Mouse (Mus musculus): ENCODE measurements at regions not wholly inside any gene's neighbourhood (a gene's known extent, or its start where the extent isn't known, plus 50 kb on each side); places are given as distances from the start of the nearest gene placed in this dataset.

- no peak for DNase-seq
Measured at GRCm38 (mm10) chr1:77082410-77082809, 432.5 kb downstream of the Epha4 start.

- DNase-seq: no peak
Measured at GRCm38 (mm10) chr1:77093551-77093950, 421.3 kb downstream of the Epha4 start.

GRCm38 (mm10) chr1:77101726-77102272 is 413.1 kb downstream of the Epha4 start:
- DNase-seq: no peak

DNA sequence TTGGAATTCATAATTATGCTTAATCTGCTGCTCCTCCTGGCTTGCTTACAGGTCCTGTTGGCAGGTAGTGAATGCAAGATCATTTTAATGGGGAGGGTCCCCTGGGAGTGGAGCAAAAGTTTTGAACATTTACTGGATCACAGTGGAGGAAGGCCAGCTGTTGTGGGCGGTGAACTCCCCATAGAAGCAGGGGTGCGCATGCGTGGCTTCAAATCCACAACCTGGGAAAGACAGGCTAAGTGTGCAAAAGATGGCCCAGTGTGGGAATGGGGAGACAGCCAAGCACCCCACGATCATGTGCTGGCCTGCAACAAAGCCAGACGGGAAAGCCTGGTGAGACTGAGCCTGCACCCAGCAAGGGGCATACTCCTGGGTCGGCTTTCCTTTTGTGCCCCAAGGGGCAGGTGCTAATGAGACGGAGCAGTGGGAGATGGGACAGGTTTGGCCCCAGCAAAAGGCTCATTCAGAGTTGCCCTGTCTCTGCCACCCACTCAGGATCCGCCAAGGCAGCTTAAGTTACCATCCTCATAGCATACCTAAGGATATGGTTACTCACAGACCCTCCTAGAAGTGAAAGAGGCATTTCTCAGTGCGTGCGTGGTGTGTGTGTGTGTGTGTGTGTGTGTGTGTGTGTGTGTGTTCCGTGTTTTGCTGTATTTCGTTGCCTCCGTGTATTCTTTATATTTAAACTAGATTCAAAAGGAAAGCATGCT is 412.3 kb downstream of the Epha4 start:
- DNase-seq: peak in 1 of 2 experiments; percentile 31

DNA sequence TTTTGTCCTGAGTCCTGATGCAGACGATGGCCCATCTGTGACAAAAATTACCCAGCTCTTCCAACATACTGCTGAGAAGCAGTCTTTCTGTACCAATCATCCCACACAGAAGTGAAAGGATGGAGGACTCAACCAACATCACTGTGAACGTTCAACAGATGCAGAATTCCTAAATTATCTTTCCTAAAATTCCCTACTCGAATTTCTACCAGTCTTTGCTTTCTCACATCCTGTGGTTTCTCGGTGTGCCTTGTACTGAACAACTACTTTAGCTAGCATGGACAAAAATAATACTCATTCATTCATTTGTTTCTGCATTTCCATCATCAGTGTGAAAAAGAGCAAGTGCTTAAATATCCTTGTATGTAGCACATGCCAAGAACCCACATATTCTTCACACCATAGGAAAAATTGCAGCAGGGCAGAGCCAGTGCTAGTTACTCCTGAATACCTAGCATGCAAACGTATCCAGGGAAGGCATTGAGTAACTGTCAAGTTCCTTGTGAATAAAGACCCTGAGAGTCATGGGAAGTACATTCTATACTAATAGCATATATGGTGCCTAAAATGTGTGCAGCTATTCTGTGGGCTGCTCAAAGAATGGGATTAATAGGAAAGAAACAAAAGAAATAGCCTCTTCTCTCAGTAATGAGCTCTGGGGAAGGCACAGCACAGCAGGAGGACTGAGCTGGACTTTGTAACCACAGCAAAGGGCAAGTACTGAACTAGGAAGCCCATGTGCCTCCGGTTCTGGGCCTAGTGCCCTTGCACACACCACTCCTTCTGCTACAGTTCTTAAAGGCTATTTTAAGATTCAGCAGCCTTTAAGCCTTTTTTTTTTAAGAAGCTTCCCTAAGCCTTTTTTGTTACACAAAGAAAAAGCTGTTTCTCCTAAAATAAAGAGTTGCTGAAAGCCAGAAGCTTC is 404.8 kb downstream of the Epha4 start:
- DNase-seq: no peak

GRCm38 (mm10) chr1:77128411-77128810 is 386.5 kb downstream of the Epha4 start:
- DNase-seq: no peak

DNA sequence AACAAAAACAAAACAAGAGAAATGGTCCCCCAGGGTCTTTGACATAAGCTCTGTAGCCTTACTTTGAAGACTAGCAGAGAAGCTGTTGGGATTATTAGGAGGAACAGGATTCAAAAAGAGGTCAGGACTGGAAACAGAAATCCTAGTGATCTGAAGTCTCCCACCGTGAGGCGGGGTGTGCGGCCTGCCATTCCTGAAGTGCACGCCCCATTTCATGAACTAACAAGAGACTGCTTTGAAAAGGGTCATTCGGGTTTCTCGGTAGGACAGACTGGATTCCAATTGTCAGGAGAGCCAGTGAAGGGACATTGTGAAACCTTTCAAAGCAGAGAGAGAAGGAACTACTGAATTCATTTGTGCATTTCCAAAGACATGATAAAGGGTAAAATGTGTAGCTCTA is 377.2 kb downstream of the Epha4 start:
- no peak for DNase-seq

DNA sequence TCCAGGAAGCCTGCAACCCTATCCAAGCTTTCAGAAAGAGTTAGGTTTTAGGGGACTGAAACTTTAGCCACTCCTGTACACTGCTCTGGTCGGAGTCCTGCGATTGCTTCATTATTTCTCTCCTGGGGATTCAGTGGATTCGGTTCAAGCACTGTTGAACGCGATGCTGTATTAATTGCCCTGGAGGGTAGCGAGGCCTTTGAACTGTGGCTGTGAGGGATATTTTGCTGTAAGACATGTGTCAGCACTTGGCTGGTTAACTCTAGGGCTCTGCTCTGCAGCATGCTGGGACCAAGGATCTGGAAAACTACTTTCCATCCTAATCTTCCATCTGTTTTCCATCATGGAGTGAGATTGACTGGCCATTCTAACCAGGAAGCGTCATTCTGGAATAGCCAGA is 374.0 kb downstream of the Epha4 start:
- DNase-seq: no peak

DNA sequence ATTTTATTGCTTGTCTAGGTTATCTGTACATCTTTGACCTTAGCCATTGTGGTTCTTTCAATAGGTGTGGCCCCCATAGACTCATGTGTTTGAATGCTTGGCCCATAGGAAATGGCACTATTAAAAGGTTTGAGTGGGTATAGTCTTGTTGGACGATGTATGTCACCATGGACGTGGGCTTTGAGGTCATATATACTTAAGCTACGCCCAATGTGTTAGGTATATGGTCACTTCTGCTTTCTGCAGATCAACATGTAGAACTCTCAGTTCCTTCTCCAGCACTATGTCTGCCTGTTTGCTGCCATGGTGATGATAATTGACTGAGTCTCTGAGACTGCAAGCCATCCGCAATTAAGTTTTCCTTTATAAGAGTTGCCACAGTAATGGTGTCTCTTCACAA is 366.8 kb downstream of the Epha4 start:
- DNase-seq: no peak

GRCm38 (mm10) chr1:77168316-77168715 is 346.6 kb downstream of the Epha4 start:
- DNase-seq: no peak

DNA sequence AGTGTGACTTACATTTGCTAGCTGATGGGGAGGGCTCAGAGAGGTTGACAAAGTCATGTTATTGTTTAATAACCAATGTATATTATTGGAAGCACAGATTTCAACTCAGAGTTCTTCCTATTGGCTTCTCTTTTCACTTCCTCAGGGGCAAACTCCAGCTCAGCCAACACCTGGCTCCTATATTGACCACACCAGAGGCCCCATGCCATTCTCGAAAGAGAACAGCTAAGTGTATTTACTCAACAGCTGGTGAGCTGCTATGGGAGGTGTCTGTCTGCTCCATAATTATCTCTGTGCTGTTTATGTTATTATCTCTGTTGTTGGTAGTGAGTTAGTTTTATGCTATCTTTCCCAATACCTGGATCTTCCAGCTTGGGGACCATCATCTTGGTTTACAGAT is 342.4 kb downstream of the Epha4 start:
- DNase-seq: no peak

DNA sequence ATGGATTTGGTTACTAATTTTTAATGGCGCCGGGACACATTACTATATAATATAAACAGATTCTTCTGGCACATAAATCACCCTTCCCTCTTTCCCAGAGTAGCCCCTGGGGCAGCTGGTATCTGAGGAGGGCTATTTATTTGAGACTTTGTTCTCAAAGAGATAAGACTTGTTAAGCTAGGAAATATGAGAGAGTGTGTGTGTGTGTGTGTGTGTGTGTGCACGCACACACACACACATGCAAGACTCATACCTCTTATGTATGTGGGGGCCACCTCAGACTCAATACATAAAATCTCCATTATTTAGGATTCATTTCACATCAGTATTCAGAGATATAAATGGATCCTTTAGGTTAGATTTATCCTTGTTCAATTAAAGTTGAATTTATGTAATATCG is 340.1 kb downstream of the Epha4 start:
- no peak for DNase-seq

DNA sequence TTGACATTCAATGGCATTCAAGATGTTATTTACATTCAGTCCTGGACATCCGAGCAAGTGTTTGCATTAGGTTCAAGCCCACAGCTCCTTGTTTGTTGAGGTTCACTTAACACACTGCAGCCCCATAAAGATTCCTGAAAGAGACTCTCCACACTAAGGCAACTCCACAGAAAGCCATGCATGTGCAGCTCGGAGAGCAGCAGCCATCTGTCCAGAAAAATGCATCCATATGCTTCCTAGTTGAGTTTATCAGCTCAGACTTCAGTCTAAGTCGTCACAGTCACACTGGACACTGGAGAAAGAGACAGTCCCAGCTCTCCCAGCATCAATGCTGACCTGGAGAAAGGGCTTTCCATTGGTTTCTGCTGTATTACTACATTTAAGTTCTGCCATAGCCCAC is 339.7 kb downstream of the Epha4 start:
- DNase-seq: peak; percentile 2 to 19

DNA sequence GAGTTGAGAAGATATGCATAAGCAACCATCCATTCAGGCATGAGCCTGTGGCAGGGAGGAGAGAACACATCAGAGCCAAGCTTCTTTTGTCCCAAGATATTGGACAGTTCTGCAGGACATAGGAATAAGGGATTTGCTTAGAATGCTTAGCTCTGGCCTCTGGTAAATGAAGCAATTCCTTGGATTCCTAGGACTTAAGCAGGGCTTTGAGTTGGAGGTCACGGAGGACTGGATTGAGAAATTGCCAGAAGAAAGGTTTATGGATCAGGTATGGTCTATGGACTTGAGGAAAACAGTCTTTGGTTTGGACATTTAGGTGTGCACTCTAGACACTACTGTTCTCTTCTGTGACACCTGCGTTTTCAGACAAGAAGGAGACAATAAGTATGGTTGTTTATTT is 338.4 kb downstream of the Epha4 start:
- no peak for DNase-seq

GRCm38 (mm10) chr1:77183965-77184364 is 330.9 kb downstream of the Epha4 start:
- DNase-seq: no peak

DNA sequence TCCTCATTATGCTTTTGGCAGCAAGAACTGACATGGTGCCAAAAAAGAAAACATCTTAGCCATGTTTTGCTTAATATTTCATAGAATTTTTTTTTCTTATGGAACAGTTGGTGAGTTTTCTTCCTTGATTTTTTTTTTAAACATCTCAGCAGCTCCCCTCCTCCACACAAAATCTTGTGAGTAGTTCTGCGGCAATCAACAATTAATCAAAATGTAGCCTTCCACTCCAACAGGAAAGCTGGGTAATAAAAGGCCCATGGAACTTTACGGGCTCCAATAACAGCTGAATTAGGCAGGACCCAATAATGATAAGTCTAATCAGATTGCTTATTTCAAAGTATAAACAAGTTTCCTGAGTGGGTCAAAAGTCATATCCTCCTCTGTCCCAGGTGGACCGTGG is 324.7 kb downstream of the Epha4 start:
- DNase-seq: no peak

- no peak for DNase-seq
Measured at GRCm38 (mm10) chr1:77201321-77201917, 313.5 kb downstream of the Epha4 start.

GRCm38 (mm10) chr1:77202948-77203347 is 311.9 kb downstream of the Epha4 start:
- DNase-seq: no peak

- DNase-seq: no peak
Measured at GRCm38 (mm10) chr1:77206535-77206934, 308.4 kb downstream of the Epha4 start.

DNA sequence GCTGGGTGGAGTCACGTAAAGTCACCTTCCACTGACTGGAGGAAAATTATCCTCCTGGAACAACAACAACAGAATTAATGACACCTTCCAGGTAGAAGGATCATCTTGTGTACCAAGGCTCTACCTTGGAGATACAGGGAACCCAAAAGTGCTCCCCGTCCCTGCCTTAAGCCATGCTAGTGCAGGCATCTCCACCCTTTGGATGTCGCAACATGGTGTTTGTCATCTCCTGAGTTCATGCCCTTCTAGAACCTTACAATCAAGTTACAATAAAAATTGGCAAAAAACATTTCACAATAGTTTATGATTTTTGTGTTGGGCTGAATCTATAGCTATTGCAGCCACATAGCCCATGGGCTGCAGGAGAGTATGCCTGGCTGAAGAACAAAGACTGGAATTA is 305.5 kb downstream of the Epha4 start:
- DNase-seq: no peak

- DNase-seq: no peak
Measured at GRCm38 (mm10) chr1:77213462-77214098, 301.3 kb downstream of the Epha4 start.

DNA sequence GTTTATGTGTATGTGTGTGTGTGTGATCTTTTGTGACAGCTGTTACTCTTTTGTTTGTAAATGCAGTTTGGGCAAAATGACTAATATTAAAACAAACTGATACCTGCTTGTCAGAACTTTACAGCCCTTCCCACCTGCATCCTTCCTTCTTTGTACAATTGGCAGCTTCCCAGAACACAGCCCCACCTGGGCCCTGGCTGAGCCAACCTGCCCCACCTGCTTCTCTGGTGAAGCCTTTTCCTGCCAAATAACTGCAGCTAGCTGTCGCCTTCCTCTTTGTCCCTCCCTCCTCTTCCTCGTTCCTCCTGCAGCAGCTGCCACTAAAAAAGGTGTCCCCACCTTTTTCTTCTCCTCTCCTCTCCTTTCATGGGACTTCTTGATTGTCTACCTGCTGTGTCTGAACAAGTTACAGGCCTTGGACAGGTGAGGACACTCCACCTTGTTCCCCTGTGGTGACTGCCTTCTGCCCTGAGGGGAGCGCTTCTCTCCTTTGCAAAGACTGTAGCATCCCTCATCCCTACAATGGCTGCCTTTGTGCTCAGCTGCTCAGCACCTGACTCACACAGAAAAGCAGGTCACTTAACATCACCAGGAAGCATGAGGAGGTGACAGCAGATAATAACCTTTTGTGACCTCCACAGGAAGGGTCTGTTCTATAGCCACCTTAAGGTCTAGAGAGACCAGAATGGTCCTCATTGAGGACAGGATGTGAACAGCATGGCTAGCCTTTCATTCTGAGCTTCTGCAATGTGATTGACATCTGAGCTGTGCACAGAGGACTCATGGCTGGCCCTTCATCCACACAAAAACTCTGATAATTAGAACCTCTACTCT is 295.2 kb downstream of the Epha4 start:
- no peak for DNase-seq
